Mouse (Mus musculus) cerebellum, adult 11 months (tissue): ENCODE measurements around the gene Ubqln3.

Experiments
- DNase-seq: peaks from one replicate; pipeline ENCODE4 v3.0.0; 2022

Ubqln3 gene

GRCm38 (mm10) chr7:104143179-104143578, at the start of gene Ubqln3:
Gene Ubqln3 (minus strand): TSS chr7:104143279.
- DNase-seq = no peak

DNA sequence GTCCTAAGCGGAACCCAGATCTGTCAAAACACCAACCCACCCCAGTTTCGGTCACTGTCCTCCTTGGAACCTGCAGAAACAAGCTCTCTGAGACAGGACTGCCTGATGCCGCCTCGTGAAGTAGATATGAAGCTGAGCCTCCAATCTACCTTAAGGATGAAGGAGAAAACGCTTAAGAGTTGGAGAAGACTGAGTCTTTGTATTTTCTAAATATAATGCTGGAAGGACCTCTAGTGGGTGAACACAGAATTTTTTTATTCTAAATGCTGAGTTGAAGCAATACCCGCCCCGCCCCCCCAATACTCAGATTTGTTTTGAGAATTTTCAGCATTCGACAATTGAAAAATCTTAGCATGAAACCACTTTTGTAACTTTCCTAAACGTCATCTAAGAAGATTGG, 48.2 kb upstream of the Ubqln3 start:
- no peak for DNase-seq

DNA sequence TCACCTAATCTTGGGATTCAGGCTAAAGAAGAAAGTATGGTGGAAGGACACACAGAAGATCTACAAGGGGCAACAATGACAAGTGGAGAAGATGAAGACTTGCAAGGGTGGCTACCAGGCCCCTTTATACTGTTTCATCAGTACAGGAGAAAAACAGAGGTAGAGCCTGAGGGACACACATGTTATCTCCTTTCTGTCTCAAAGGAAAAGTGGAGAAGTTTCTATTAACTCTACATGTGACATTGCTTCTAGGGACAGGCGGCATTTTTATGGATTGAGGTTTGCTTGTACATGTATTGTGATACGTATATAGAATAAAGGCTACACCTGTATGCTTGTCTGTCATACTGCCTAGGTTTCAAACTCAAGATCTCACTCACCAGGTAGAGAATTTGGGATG, 40.2 kb upstream of the Ubqln3 start, which contains the start of gene Olfr648:
Olfr648 (minus strand) TSS at position 101 of the 400 bp plus-strand sequence.
- no peak for DNase-seq

GRCm38 (mm10) chr7:104179074-104179473, 36.0 kb upstream of the Ubqln3 start:
- DNase-seq = no peak

DNA sequence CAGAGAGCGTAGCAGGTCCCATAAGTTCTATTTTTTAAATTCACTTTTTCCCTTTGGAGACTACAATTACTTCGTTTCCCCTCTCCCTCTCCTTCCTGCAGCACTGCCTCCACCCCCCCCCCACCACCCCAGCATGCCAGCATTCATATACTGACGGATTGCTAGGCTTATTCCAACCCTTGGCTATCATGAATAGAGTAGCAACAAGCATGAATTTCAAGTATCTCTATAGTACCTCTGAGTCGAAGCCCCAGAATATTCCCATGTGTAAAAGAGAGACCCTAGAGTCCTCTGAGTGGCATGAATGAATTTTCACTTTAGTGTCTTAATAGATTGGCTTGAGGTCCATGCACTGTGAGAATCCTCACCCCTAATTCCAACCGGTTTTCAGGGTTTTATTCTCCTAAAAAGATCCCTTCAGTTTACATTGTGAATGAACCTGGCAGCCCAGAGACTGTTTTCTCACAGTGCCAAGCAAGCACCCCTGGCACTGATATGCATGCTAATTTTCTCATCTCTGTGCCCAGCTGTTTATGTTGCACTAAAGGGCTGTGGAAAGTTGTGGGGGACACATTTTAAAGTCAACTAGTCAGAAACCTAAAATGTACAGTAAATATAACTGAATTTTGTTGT, 35.5 kb upstream of the Ubqln3 start:
- no peak for DNase-seq

- no peak for DNase-seq
Measured at GRCm38 (mm10) chr7:104175085-104175484, 32.0 kb upstream of the Ubqln3 start.

- no peak for DNase-seq
Measured at GRCm38 (mm10) chr7:104169634-104170204, 26.6 kb upstream of the Ubqln3 start.

GRCm38 (mm10) chr7:104167105-104167504, 24.0 kb upstream of the Ubqln3 start:
- no peak for DNase-seq

- no peak for DNase-seq
Measured at GRCm38 (mm10) chr7:104150456-104150855, 7.4 kb upstream of the Ubqln3 start, which contains the start of gene Ubqlnl. Gene Ubqlnl (minus strand): TSS chr7:104150556.

- no peak for DNase-seq
Measured at GRCm38 (mm10) chr7:104137305-104137704, 5.8 kb downstream of the Ubqln3 start, which contains the start of gene Olfr643. Gene Olfr643 (minus strand): TSS chr7:104137405.

GRCm38 (mm10) chr7:104129726-104130125, 13.4 kb downstream of the Ubqln3 start, which contains the start of gene Ubqln5:
Gene Ubqln5 (minus strand): TSS chr7:104129826.
- DNase-seq = no peak

DNA sequence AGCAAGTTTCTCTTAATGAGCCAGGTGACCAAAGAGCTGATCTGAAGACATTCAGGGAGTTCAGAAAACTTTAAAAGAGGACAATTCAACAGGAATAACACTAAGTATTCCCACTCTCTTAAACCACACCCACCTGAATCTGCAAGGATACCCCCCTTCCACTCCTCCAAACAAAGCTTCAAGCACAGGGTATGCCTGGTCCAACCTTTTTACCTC, 38.4 kb downstream of the Ubqln3 start, which contains the start of gene Olfr646:
Olfr646 (plus strand) TSS at position 117 of the 216 bp plus-strand sequence.
- DNase-seq = no peak

DNA sequence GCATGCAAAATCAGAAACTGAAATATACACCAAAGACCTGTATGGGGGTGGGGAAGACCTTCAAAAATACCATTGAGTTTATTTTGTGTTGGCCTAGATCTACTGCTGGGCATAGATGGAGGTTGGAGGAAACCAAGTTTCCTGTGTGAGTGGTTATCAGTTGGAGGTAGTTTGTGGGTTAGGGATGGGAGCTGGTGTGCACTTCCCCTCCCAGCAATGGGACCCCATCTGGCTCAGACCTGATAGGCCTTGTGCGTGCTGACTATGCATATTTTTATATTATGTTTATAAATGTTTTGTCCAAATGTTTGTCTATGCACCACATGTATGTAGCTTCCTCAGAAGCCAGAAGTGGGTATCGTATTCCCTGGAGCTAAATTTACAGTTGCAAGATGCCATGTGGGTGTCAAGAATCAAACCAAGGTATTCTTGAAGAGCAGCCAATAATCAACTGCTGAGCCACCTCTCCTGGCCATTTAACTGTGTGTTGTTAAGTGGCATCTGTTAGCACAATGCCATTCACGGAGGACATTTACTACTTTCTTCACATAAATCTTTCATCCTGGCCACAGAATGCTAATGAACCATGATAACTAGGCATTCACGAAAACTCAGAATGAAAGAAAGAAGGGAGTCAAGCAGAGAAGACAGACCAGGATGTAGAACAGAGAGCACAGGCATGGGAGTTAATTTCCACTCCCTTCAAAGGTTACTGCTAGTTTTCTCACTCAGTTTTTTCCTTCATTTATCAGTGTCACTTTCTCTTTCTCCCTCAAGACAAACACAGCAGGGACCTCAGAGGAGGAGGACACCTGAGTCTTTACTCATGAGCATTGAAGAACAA, 38.9 kb downstream of the Ubqln3 start:
- no peak for DNase-seq
